Mouse (Mus musculus): Measurements from ENCODE around the gene Ifit3b.
A peak's percentile ranks its signal among the peaks of the same experiment; 100 is the strongest.
"Not testable (repeated sequence)": the region's sequence is repeated elsewhere in the genome, so short reads cannot be mapped to it uniquely, and the experiment has no call there.

Ifit3b gene

GRCm38 (mm10) chr19:34607237-34608051 is at the start of gene Ifit3b:
Ifit3b (plus strand) TSS chr19:34607970.
- ATAC-seq (ENCODE audit: insufficient number of reproducible peaks, low FRiP score, low TSS enrichment): peak; percentile 38

GRCm38 (mm10) chr19:34562556-34562955 is 45.2 kb upstream of the Ifit3b start:
- no peak for ATAC-seq (ENCODE audit: insufficient number of reproducible peaks, low FRiP score, low TSS enrichment)

- no peak for ATAC-seq (ENCODE audit: insufficient number of reproducible peaks, low FRiP score, low TSS enrichment)
Measured at GRCm38 (mm10) chr19:34566178-34566784, 41.5 kb upstream of the Ifit3b start.

DNA sequence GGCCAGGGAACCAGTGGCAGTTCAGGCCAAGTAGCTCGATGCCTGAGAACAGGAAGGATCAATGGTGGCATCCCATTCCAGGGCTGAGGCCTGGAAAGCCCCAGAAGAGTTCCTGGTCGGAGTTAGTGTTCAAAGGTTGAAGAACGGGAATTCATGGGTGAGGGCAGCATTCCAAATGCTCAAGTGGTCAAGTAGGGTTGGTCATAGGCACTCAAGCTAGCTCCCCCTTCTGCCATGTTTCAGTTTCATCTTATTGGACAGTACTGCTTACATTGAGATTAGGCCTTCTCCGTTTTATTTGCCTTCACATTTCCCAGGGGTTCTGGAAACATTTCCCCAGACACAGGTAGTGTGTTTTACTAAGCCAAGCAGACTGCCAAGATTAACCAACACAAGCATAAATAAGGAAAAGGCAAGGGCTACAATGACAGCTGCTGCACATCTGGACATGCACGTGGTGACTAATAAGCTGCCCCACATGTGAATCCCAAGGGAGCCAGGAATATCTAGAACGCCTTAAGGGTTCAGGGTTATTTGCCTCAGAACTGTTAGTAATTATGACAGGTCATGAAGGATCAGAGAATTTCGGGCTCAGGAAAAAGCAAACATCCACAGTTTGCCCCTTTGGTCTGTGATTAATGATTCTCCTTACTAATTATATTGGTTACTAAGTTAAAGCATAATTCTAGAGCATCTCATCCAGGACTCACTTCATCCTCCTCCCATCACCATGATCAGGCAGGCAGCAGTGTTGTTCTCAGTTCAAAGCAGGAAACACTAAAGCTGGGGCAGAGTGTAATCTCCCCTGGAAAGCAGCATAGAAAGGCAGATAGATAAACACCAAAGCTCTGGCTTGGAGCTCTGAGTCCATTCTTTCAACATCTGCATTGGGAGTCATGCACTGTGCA is 38.5 kb upstream of the Ifit3b start:
- no peak for ATAC-seq (ENCODE audit: insufficient number of reproducible peaks, low FRiP score, low TSS enrichment)

DNA sequence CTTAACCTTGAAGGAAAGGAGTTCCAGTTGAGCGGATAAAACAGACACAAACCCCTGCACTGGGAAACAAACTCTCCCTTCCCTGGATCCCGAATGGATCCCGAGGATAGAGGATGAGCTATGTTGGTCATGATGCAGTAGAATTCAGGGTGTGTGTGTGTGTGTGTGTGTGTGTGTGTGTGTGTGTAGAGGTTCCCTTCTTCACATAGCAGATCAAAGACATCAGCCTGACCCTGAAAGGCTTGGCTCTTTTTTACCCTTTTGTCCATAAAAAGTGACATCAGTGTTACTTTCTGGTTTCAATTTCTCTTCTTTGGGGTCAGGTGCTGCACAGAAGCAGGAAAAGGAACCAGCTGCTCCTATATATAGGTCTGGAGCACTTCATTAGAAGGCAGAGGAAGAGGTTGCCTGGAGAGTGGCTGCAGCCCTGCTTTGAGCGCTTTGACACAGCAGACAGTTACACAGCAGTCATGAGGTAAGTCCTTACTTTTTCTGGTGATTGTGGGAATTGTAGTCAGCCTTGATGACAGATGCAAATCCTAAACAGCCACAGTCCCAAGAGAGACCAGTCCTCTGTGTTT is 37.8 kb upstream of the Ifit3b start:
- no peak; the same call in 1 of the 2 replicates for ATAC-seq (ENCODE audit: insufficient number of reproducible peaks, low FRiP score, low TSS enrichment)

DNA sequence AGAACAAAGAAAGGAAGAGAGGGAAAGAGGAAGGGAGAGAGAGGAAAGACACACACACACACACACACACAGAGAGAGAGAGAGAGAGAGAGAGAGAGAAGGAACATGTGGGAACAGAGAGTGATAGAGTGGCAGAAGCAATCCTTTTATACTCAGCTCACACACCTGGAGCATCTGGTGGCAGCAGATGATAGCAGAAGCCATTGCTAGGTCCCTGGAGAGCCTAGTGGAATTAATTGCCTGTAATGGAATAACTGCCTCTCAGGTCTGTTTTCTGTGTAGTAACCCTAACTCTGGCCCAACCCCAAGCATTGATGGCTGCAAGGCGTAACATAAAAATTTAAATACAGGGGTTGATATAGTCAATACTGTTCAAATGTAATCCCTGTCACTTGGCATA is 36.7 kb upstream of the Ifit3b start:
- ATAC-seq (ENCODE audit: insufficient number of reproducible peaks, low FRiP score, low TSS enrichment): no peak

DNA sequence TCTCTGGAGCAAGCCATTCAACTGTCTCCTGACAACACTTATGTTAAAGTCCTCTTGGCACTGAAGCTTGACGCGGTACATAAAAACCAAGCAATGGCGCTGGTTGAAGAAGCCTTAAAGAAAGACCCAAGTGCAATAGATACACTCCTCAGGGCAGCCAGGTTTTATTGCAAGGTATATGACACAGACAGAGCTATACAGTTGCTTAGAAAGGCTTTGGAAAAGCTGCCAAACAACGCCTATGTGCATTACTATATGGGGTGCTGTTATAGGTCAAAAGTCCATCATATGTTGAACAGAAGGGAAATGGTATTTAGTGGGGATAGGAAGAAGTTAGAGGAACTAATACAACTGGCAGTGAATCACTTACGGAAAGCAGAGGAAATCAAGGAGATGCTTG is 34.1 kb upstream of the Ifit3b start:
- no peak for ATAC-seq (ENCODE audit: insufficient number of reproducible peaks, low FRiP score, low TSS enrichment)

DNA sequence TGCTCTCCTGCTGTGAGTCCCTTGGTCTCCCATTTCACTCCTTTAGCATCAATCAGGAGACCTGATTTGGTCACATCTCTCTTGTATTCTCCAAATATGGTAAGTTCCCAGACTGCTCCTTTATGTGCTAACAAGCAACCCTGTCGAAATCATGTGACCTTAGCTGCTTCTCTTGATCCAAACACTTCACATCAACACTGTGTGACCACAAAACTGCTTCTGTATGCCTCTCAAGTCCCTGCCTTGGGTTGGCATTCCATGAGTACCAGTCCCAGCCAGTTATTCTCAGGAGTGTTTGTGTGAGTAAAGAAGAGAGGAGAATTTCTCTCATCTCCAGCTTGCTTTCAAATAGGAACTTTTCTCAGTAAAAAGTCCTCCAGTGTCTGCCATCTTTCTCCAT is 30.6 kb upstream of the Ifit3b start:
- no peak for ATAC-seq (ENCODE audit: insufficient number of reproducible peaks, low FRiP score, low TSS enrichment)

DNA sequence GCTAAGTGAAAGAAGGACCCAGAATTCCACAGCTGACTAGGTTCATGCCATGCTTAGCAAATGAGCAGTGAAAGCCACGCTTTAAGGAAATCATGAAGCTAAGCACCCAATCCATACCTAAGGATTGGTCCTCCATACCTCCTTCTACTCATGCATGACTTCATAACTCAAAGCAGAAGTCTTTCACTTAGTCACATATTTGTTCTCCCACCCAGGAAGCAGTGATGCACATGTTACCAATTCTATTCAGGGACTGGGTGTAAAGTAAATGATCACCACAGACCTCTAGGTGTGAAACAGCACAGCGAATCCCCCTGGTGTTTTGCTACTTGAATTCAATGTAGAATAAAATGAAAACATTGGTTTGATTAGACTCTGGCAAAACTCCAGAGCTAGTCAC is 25.1 kb upstream of the Ifit3b start:
- ATAC-seq (ENCODE audit: insufficient number of reproducible peaks, low FRiP score, low TSS enrichment): not testable (repeated sequence)

- ATAC-seq (ENCODE audit: insufficient number of reproducible peaks, low FRiP score, low TSS enrichment): 0 out of 2 replicates have a peak, but pooled peaks have one; percentile 17
Measured at GRCm38 (mm10) chr19:34583126-34583766, 24.5 kb upstream of the Ifit3b start, which contains the start of gene Ifit3. Ifit3 (plus strand) TSS chr19:34583531.

DNA sequence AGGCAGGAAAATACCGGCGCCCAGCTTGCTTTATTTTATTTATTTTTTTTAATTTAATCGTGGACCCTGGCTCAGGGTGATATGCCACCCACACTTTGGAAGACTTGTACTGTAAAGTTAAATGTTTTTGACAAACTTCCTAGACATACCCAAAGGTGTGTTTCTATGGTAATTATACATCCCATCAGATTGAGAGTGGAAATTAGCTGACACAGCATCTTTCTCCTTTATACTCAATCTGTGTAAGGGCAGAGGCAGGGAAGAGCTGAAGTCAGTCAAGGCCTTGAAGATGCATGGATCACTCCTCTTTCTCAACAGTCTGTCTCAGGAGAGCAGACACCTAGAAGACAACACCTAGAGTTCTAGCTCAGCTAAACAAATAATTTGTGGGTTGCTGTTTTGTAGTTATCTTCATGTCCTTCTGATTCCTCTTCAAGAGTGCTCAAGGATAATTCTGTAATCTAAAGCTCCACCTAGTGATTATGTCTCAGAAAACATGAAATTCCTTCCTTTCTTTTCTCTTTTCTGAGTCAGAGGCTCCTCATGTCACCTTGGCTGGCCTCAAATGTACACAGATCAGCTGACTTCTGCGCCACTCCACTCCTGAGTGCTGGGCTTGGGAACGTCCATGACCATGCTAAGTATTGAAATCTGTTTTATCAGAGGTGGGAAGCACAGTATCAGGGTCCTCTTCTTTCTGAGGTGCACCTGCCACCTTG is 21.9 kb upstream of the Ifit3b start:
- ATAC-seq (ENCODE audit: insufficient number of reproducible peaks, low FRiP score, low TSS enrichment): not testable (repeated sequence)

DNA sequence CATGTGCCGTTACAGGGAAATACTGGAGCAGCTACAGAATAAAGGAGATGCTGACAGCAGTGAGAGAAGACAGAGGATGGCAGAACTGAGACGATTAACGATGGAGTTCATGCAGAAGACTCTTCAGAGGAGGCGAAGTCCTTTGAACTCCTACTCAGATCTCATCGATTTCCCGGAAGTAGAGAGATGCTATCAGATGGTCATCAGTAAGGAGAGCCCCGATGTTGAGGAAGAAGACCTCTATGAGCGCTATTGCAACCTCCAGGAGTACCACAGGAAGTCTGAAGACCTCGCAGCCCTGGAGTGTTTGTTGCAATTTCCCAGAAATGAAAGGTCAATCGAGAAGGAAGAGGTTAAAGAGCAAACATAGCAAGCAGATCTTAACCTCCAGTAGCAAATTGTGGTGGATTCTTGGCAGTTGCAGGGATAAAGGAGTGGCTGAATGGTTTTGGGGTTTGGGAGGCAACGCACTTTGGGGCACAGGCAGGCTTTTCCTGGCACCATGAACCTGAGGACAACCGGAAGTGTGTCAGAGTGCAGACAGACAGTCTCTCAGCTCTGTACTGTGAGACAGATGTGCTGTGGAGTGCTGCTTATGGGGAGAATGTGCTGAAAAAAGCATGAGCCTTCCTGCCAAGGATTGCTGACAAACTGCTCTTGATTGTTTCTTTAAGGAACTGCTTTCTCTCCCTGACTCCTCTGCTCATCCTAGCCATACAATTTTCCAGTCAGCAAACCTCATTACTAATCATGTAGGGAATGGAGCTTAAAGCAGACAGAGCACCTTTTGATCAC is 19.7 kb upstream of the Ifit3b start:
- not testable (repeated sequence) for ATAC-seq (ENCODE audit: insufficient number of reproducible peaks, low FRiP score, low TSS enrichment)

- ATAC-seq (ENCODE audit: insufficient number of reproducible peaks, low FRiP score, low TSS enrichment): no peak
Measured at GRCm38 (mm10) chr19:34588959-34589358, 18.8 kb upstream of the Ifit3b start.

GRCm38 (mm10) chr19:34593456-34593855 is 14.3 kb upstream of the Ifit3b start:
- no peak for ATAC-seq (ENCODE audit: insufficient number of reproducible peaks, low FRiP score, low TSS enrichment)

DNA sequence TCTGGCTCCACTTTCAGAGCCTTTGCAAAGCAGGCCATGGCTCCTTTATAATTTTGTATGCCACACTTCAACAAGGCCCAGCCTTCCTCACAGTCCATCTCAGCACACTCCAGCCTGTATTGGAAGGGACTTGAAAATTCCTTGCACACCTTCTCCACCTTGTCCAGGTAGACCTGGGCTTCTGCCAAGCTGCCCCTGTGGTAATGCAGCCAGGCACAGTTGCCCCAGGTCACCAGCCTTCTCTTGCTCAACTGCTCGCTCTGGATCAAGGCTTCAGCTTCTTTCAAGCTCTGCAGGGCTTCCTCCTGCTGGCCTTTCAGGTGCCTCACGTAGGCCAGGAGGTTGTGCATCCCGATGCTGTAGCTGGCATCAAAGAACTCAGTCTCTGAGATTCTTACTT is 13.2 kb upstream of the Ifit3b start:
- not testable (repeated sequence) for ATAC-seq (ENCODE audit: insufficient number of reproducible peaks, low FRiP score, low TSS enrichment)

- no peak for ATAC-seq (ENCODE audit: insufficient number of reproducible peaks, low FRiP score, low TSS enrichment)
Measured at GRCm38 (mm10) chr19:34596811-34597210, 11.0 kb upstream of the Ifit3b start.

GRCm38 (mm10) chr19:34598341-34598740 is 9.4 kb upstream of the Ifit3b start:
- 0 out of 2 replicates have a peak, but pooled peaks have one; percentile 51 for ATAC-seq (ENCODE audit: insufficient number of reproducible peaks, low FRiP score, low TSS enrichment)

GRCm38 (mm10) chr19:34599250-34599649 is 8.5 kb upstream of the Ifit3b start:
- ATAC-seq (ENCODE audit: insufficient number of reproducible peaks, low FRiP score, low TSS enrichment): not testable (repeated sequence)
